Comparison of ENCODE assay signal across 22 mouse cellular contexts in genomic region chr6:31073338-31073737, GRCm38 (mm10).
DNase-seq lines count a peak whose midpoint lies in the region; ATAC-seq and TF ChIP-seq lines count a peak whose summit lies in the region.
"Had no signal": no experiment of that assay in that cellular context is flagged by ENCODE, and none has a peak within 500 bp of the region (broad histone marks: within the 10 kb centered on the region; RNA-seq: fewer than 3 reads in every experiment).

No protein-coding gene starts in this region.

- peak; percentile 50 to 58 for DNase-seq in cerebellum, adult 2 months
- peak; percentile 41 to 53 for DNase-seq in heart, adult 9 months (ENCODE audit: low spot score in 2 of 2)
- DNase-seq in heart, postnatal 36 days, result no peak
- DNase-seq in thymus, postnatal 4 days, result peak; percentile 24
- no peak for DNase-seq in thymus, adult 18-20 months
- DNase-seq: cerebellum, adult 9-11 months; kidney, postnatal 4 days; liver, embryonic 13.5 days; lung, embryonic 14.5 days; right cerebral cortex, postnatal 14 days; thymus, postnatal 14 days had no signal

- H3K36me3 ChIP-seq in intestine, embryonic 16.5 days (ENCODE audit: control insufficient read depth, insufficient read depth, low read length), result no peaks in the 10 kb centered on the region
- H3K36me3 ChIP-seq: embryonic facial prominence, embryonic 13.5 days; kidney, embryonic 15.5 days; limb, embryonic 13.5 days; liver, embryonic 13.5 days; midbrain, embryonic 15.5 days had no signal

- no peak overlapping the region for H3K4me3 ChIP-seq in cerebellum, adult 2 months (replicated peaks; ENCODE audit: insufficient read depth, low read depth, low read length)
- H3K4me3 ChIP-seq in intestine, embryonic 16.5 days (ENCODE audit: low read length), result no peak overlapping the region
- H3K4me3 ChIP-seq: embryonic facial prominence, embryonic 13.5 days; kidney, embryonic 15.5 days; limb, embryonic 13.5 days; liver, embryonic 13.5 days; megakaryocyte, embryonic 14.5 days; midbrain, embryonic 15.5 days; myocyte had no signal

- H3K4me1 ChIP-seq in cerebellum, adult 2 months (ENCODE audit: control insufficient read depth, insufficient read depth, low read length), result peaks cover 28% of the 10 kb centered on the region
- peaks cover 34% of the 10 kb centered on the region for H3K4me1 ChIP-seq in intestine, embryonic 16.5 days (ENCODE audit: control insufficient read depth, insufficient read depth, low read length)

- ATAC-seq in cerebellum, adult (ENCODE audit: insufficient number of reproducible peaks, low FRiP score, low TSS enrichment), result no peak
- ATAC-seq in intestine, embryonic 16.5 days, result no peak
- ATAC-seq: forebrain, embryonic 16.5 days; hindbrain, embryonic 16.5 days; intestine, postnatal 0 days; midbrain, embryonic 15.5 days had no signal

- no peak overlapping the region for H3K27ac ChIP-seq in cerebellum, adult 2 months (ENCODE audit: insufficient read depth, low read length)
- H3K27ac ChIP-seq in intestine, embryonic 16.5 days (ENCODE audit: low read length), result no peak overlapping the region
- H3K27ac ChIP-seq: kidney, embryonic 15.5 days; limb, embryonic 13.5 days; liver, embryonic 13.5 days; midbrain, embryonic 15.5 days had no signal

- no peak overlapping the region for H3K4me2 ChIP-seq in intestine, embryonic 16.5 days (ENCODE audit: low read depth, low read length)
- H3K4me2 ChIP-seq: embryonic facial prominence, embryonic 13.5 days; kidney, embryonic 15.5 days; limb, embryonic 13.5 days; liver, embryonic 13.5 days; lung, embryonic 14.5 days; midbrain, embryonic 15.5 days had no signal

- H3K9me3 ChIP-seq in intestine, embryonic 16.5 days (ENCODE audit: control insufficient read depth, low read length), result no peaks in the 10 kb centered on the region
- H3K9me3 ChIP-seq: embryonic facial prominence, embryonic 13.5 days; kidney, embryonic 15.5 days; limb, embryonic 13.5 days; liver, embryonic 13.5 days; megakaryocyte, embryonic 14.5 days; midbrain, embryonic 15.5 days had no signal

- 65% methylated on average over 8 of the region's 8 CpGs for WGBS in cerebellum, adult 2 months
- 76% methylated on average over 8 of the region's 8 CpGs for WGBS in intestine, embryonic 16.5 days

- intact Hi-C loops in heart, postnatal 36 days (cut with DNase I), result loop anchor here (5.0 kb wide), 1 partner anchor 319 kb away; no protein-coding TSS in a partner anchor

- no peak for TF ChIP-seq CTCF in cerebellum, adult 2 months (IDR thresholded peaks at IDR 0.05; ENCODE audit: borderline replicate concordance, insufficient read depth, low read depth, low read length)

- H3K9ac ChIP-seq in intestine, embryonic 16.5 days (ENCODE audit: low read depth, low read length), result no peak overlapping the region
- H3K9ac ChIP-seq: embryonic facial prominence, embryonic 13.5 days; kidney, embryonic 15.5 days; limb, embryonic 13.5 days; liver, embryonic 13.5 days; lung, embryonic 14.5 days; midbrain, embryonic 15.5 days had no signal

- no peaks in the 10 kb centered on the region for H3K27me3 ChIP-seq in cerebellum, adult 2 months (ENCODE audit: control insufficient read depth, insufficient read depth, low read length)
- no peaks in the 10 kb centered on the region for H3K27me3 ChIP-seq in intestine, embryonic 16.5 days (replicated peaks; ENCODE audit: control insufficient read depth, insufficient read depth, low read length)
- H3K27me3 ChIP-seq: embryonic facial prominence, embryonic 13.5 days; kidney, embryonic 15.5 days; limb, embryonic 13.5 days; liver, embryonic 13.5 days; megakaryocyte, embryonic 14.5 days; midbrain, embryonic 15.5 days had no signal

- TF ChIP-seq POLR2A in cerebellum, adult 2 months (IDR thresholded peaks at IDR 0.05; ENCODE audit: borderline replicate concordance, insufficient read depth, low read length), result no peak

Comparison
In these comparisons a context has a peak if more than half of its experiments do, and no peak if none do; other contexts are left out.
1. DNase-seq: peak in cerebellum, adult 2 months (2 of 2), heart, adult 9 months (2 of 2) and thymus, postnatal 4 days (single experiment); none in heart, postnatal 36 days (0 of 2) and thymus, adult 18-20 months (0 of 2).